Mouse (Mus musculus): Measurements from ENCODE around the gene Agt.

GRCm38 (mm10) chr8:124573552-124574340 lies 4.2 kb upstream of the Agt start:
- TF ChIP-seq POLR2A (IDR thresholded peaks at IDR 0.05; ENCODE audit: low read depth, low read length) (no peak), CTCF (conservative IDR thresholded peaks at IDR 0.05; ENCODE audit: insufficient read depth, insufficient read length, low read depth, low read length) (peak; percentile 89)
